Mouse (Mus musculus) cerebellum, adult 2 months (tissue): ENCODE measurements around the gene Psd.

Experiments
- CTCF ChIP-seq: fragments of 200-500 bp; IDR thresholded peaks from 2 replicates; pipeline ENCODE4 v1.5.1; 2011; ENCODE audit warnings: low read depth, mild to moderate bottlenecking, control low read depth, low read length, moderate library complexity, borderline replicate concordance; ENCODE audit not compliant: insufficient read depth
- POLR2A ChIP-seq: fragments of 200-500 bp; IDR thresholded peaks from 2 replicates; pipeline ENCODE4 v1.6.1; 2011; ENCODE audit warnings: low read length, control low read depth, borderline replicate concordance; ENCODE audit not compliant: insufficient read depth

- no peak for TF ChIP-seq CTCF
- no peak for TF ChIP-seq POLR2A
Observed at GRCm38 (mm10) chr19:46296938-46297337, 30.0 kb downstream of the Psd start.
